Mouse (Mus musculus) liver (tissue): Measurements from ENCODE around the gene Glrx3.
"Not testable (repeated sequence)": the region's sequence is repeated elsewhere in the genome, so short reads cannot be mapped to it uniquely, and the experiment has no call there.

Experiments used
- DNase-seq: peaks from one replicate; pipeline ENCODE4 v3.0.0-alpha.2; 2020; ENCODE audit warnings: mixed read lengths

Gene Glrx3

DNA sequence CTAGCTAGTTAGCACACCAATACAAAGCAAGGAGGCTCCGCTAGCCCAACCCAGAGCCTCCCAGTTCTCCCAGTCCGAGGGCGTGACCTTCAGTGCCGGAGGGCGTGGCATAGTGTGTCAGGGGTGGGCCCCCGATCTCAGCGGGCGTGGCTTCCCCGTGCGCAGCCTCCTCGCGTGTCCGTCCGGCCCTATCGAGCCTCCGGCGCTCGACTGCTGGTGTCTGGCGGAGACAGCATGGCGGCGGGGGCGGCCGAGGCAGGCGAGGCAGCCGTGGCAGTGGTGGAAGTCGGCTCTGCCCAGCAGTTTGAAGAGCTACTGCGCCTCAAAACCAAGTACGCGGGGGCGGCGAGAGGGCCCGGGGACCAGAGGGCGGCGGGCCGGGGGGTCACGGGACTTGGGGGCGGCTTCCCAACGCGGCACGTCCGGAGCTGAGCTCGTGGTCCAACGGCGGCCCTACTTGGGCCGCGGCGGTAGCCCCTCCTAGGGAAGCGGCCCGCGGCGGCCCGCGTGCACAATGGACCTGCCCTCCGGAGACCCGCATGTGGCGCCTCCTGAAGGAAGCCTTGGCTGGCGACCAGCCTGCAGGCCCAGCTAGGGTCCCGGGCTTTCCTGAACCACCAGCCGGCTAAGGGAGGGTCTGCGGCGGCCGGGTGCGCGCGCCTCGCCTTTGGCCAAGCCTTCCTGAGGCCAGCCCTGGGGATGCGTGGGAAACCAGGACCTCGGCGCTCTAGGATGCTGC, at the start of gene Glrx3:
Gene Glrx3 (plus strand): TSS at position 175 of the 739 bp plus-strand sequence.
- peak; percentile 97 for DNase-seq

DNA sequence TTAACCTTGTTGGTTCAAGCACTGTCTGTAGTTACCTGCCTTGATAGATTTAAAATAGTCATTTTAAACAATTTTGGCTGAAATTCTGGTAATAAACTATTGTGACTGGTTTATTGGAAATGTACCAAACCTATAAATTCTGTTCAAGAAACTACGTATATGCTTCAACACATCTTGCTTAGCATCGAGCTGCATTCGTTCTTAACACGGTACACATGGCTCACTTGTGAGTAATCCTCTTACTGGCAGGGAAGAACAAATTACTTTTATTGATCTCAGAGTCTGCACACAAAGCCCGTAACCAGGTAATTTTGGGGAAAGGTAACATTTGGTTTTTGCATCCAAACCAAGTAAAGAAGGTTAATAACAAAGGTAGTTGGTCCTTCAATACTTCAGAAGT, 49.6 kb upstream of the Glrx3 start:
- DNase-seq: no peak

DNA sequence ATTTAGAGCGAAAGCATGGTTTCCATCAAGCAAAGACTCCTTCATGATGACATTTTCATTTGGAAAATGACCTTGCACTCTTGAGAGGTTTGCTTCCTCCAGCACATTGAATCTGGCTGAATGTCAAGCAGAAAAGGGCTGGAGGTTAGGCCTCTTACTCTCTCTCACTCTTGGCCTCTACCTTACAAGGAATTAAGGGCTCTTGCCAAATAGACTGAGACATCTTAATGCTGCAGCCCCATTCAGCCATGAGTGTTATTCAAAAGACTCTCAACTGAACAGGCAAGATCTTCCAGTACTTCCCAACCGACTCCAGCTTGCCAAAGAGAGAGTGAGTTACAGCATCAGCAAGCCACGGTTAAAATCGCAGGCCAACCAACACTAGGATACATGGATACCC, 42.0 kb upstream of the Glrx3 start:
- no peak for DNase-seq

DNA sequence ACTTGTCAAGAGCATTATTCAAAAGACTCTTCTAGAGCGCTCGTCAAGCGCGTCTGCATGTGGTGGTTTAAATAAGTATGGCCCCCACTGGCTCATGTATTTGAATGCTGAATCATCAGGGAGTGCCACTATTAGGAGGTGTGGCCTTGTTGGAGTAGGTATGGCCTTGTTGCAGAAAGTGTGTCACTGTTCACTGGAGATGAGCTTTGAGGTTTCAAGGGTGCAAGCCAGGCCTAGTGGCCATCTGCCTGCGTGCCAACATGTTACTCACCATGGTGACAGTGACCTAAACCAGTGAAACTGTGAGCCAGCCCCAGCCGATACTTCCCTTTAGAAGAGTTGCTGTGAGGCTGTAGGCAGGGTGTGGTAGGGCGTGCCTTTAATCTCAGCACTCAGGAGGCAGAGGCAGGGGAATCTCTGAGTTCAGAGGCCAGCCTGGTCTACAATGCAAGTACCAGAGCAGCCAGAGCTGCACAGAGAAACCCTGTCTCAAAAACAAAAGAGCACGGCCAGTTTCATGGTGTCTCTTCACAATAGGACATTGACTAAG, 40.0 kb upstream of the Glrx3 start:
- DNase-seq: no peak

DNA sequence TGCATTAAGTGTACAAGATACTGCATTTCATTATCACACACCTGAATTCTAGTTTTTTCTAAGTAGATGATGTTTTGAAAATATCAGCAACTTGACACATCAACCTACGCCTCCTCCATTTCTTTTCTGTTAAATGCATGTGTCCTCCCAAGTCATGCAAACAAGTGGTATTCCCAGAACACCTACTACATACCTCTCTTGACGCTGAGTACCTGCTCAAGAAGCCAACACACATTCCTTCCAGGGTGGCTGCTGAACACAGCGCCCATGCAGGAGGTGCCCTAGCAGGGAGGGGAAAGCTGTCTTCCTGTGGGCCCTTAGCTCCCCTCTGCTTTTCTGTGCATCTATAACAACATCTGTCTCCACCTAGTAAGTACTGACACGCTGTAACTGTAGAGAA, 38.4 kb upstream of the Glrx3 start:
- no peak for DNase-seq

DNA sequence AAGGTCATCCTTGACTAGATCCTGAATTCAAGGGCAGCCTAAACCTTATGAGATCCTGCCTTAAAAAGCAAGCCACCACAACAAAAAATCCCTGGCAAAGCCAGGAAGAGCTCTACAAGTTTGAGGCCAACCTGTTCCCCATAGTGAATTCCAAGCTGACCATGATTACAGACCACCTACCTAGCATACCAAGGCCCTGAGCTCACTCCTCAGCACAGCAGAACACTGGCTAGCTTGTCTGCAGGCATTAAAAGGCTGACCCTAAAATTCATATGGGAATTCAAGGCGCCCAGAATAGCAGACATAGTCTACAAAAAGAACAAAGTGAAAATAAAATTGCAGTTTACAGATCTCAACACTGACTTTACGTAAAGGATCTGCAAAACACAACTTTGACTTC, 33.3 kb upstream of the Glrx3 start:
- no peak for DNase-seq

DNA sequence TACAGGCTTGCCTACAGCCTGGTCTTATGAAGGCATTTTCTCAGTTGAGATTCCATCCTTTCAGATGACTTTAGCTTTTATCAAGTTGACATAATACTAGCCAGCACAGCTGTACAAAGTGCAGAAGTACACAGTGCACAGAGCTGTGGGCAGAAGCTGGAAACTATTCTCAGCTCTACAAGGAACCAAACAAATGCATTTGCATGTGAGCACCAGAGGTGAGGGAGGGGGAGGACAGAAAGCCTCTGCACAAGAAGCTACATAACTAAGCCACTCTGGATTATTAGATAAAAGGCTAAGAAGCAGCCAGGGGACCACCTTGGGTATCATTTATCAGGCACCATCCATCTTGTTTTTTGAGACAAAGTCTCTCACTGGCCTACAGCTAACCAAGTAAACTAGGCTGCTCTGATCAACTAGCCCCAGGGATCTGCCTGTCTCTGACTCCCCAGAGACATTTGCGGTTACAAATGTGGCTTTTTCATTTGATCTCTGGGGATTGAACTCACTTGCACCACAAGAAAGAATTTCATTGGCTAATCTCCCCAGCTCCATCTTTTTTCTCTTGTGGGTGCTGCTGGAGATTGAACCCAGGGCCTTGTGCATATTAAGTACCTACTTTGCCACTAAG, 29.9 kb upstream of the Glrx3 start:
- no peak for DNase-seq

DNA sequence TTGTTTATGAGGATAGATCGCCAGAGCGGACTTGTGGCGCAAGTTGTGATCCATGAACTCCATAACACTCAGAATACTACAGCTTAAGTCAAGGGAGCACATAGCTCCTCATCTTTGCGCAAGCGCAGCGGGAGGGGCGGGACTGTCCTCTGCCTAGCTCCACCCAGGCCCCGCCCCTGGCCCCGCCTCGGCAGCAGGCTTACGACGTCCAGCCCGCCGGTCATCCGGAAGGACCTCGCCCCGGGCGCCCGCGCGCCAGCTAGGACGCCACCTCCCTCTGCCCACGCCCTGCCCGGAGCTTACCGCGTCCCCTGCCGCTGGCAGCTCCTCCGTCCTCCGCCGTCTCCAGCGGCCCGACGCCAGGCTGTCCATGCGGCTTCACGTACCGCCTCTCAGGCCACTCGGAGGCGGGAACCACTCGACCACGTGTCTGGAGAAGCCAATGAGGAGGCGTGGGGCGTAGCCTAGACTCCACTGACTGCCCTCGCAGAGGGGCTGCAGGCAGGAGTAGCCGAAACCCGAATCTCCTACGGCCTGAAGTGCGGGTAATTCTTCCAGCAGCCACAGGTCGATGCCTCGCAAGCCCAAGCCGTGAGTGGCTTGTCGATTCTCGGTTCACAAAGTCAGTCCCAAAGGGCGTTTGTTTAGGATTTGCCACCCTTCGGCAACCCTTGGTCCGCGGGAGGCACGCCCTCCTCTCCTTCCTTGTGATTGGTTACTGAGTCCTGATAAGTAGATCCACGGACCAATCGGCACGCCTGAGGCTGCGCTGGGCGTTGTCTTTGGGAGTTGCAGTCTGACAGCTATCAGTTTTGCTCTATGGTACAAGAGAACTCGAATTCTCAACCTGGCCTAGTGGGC, 26.8 kb upstream of the Glrx3 start, which contains the start of gene 9430038I01Rik:
Gene 9430038I01Rik (minus strand): TSS at position 426 of the 861 bp plus-strand sequence.
- DNase-seq: peak; percentile 96

DNA sequence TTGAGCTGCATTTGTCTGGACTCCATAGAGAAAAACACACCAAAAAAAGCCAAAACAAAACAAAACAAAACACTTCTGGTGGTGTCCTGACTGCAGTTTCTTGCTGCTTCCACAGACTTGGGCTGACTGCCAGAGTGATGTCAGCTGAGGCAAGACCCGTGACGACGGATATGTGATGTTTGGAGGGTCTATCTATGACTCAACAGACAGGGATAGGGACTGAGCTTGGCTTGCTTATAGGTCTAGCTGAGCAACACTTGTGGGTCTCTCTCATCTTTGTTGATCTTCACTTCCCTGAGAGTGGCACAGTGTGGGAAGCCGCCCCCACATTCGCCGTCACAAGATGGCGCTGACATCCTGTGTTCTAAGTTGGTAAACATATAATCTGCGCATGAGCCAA, 22.7 kb upstream of the Glrx3 start:
- no peak for DNase-seq

DNA sequence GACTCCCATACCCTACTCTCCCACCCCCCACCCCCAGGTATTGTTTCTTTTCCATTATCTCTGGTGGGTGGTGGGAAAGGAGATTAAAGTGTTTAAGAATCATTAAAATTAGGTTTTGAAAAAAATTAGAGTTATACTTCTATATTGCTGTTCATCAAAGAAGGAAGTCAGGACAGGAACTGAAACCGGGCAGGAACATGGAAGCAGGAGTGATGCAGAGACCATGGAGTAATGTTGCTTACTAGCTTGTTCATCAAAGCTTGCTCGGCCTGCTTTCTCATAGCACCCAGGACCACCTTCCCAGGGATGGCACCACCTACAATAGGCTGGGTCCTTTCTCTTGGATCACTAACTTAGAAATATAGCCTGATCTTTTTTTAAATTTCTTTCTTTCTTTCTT, 16.9 kb upstream of the Glrx3 start:
- no peak for DNase-seq

DNA sequence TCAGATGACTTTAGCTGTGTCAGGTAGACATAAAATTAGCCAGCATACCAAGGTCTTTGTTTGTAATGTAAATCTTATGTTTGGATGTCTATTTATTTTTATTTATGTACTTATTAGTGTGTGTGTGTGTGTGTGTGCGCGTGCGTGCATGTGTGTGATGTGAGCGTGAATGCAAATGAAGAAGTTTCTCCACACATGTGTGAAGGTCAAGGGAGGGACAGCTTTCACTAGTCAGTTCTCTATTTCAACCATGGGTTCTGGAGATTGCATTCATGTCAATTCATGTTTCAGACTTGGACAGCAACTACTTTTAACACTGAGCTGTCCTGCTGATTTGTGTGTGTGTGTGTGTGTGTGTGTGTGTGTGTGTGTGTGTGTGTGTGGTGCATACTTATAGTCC, 16.2 kb upstream of the Glrx3 start:
- DNase-seq: no peak

DNA sequence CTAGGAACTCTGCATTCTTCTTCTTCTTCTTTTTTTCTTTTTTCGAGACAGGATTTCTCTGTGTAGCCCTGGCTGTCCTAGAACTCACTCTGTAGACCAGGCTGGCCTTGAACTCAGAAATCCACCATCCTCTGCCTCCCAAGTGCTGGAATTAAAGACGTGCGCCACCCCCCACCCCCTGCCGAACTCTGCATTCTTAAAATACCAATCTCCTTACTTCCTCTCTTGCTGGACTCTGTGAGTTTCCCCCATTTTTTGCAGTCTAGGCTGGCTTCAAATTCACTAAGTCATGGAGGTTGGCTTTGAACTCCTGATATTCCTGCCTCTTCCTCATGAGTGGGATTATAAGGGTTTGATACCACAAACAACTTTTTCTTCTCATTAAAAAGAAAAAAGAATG, 10.7 kb upstream of the Glrx3 start:
- DNase-seq: no peak

DNA sequence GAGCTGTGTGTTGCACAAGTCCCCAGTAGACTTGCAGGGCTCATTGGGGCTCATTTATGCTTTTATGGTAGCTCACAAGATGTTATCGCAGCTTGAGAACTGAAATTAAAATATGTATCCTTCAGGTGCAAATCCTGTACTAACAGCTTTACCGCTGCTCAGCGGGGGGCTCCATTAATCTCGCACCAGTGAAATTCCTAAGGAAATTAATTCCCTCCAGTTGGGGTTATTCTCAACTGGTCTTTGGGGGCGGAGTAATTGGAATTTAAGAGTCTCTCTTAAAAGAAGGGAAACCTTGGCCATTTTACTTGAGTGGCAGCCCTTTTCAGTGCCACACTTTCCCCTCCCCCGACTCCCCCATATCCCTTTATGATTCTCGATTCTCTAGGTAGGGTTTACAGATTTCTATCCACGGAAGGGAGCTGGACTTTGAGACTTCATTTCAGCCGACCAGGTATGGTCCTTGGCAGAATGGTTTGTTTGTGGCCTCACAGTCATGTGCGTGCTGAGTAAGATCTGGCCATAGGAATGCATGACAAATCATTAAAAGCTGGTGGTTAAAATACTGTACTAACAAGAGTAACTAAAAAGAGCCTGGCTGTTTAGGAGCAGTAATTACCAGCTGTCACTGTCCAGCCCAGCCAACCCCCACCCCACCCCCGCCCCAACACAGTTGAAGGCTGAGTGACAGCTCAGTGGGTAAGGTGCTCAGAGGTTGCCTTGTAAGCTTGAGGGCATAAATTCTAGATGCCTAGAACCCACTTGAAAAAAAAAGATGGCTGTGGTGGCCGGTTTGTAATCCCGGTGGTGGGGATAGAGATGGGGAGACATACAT, 5.4 kb upstream of the Glrx3 start:
- no peak for DNase-seq

DNA sequence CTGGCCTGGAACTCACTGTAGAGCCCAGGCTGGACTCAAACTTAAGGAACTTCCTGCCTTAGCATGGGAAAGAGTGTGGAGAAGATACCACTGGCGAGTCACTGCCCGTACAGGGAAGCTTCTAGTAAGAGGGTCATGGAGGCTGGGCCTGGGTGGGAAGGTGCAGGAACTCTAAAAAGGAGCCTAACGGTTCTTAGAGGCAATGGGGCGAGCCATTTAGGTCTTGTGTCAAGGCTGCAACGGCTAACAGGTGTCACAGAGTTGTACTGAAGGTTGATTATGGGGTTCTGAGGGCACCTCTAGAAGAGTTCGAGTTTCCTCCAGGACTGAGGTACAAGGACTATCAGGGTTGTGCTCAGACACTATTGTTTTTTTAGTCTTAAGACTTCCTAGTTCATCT, 513 bp upstream of the Glrx3 start:
- DNase-seq: no peak

DNA sequence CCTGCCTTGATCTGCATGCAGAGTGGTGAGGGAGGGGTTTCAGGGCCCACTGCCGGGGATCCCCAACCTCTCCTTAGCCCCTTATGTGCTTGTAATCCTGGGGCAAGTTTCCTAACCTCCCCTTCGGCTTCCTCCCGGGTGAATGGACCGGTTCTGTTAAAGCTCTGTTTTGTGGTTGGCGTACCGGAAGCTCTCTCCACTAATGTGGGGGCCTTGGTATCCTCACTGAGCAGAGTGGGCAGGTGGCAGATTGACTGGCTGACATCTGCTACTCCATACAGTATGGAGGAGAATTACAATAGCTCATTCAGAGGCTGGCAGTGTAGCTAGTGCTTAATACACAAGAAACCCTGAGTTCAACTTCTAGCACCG, 751 bp downstream of the Glrx3 start:
- no peak for DNase-seq

DNA sequence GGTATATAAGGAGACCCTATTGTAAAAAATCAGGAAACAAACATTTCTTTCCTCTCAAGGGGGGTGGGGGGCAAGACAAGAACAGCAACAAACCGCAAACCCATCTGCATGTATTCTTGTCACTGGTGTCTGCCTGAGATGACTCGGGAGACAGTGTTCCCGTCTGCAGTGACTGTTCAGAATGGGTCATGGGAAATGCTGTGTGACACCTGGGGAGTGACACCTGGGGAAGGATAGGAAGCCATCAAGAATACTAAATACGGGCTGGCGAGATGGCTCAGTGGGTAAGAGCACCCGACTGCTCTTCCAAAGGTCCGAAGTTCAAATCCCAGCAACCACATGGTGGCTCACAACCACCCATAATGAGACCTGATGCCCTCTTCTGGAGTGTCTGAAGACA, 1.5 kb downstream of the Glrx3 start:
- DNase-seq: not testable (repeated sequence)

DNA sequence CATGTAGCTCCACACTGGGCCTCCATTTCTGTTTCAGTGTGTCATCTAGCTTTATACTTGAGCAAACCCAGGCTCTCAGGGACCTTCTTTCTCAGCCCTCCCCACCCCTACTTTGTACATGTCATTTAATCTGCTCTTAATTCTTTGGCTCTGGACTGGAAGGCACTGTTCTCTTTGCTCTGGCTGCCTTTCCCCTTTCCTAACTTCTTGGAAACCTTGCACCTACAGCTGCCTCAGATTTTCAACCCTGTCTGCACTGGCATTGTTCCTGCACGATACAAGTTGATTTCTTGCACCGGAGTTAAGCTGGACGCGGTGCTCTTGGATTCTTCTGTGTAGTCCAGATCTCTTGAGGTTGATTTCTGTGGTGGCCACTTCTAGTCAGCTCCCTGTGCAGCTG, 5.5 kb downstream of the Glrx3 start:
- DNase-seq: no peak

DNA sequence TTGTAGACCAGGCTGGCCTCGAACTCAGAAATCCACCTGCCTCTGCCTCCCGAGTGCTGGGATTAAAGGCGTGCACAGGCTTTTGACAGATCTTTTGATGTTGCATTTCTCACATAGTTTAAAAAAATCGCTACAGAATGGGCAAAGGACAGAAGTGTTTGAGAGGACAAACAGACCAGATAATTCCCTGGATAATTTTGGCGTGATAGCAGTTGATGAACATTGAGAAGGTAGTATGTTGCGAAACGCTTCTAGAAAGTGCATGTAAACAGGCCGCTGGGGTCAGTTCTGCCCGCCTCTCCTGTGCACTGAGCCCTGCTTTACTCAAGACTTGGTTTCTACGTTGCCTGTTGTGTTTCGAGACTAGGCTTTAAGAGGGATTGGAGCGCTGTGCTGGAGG, 7.9 kb downstream of the Glrx3 start:
- DNase-seq: no peak

DNA sequence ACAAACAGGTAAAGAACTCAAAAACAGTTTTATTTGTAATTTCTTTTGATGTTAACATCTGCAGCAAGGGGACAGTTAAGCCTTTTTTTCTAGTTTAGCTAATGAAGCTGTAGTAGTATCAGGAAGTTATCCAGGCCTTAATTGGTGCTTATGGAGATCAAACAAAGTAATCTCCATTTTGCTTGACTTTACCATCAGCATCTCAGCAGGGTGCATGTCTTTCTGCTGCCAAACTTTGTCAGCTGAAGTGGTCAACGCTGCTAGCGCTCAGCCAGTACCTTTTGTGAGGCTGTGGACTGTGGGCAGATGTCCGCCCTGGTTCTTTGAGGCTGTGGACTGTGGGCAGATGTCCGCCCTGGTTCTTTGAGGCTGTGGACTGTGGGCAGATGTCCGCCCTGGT, 24.0 kb downstream of the Glrx3 start:
- DNase-seq: no peak

DNA sequence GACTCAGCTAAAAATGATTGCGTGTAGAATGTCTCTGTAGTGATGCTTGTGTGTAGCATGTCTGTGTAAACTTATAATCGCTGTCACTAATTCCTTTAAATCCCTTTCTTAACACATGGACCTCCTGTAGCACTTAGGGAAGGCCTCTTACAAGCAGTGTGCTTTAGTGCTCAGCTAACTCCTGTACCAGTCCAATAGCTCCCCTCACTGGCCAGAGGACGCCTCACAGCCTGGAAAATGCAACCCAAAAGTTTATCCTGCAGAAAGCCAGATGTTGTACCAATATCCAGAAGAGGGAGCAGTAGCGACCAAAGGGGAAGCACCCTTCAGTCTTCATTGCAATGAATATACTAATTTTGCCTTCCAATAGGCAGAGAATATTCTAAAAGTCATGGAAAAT, 30.8 kb downstream of the Glrx3 start:
- no peak for DNase-seq

DNA sequence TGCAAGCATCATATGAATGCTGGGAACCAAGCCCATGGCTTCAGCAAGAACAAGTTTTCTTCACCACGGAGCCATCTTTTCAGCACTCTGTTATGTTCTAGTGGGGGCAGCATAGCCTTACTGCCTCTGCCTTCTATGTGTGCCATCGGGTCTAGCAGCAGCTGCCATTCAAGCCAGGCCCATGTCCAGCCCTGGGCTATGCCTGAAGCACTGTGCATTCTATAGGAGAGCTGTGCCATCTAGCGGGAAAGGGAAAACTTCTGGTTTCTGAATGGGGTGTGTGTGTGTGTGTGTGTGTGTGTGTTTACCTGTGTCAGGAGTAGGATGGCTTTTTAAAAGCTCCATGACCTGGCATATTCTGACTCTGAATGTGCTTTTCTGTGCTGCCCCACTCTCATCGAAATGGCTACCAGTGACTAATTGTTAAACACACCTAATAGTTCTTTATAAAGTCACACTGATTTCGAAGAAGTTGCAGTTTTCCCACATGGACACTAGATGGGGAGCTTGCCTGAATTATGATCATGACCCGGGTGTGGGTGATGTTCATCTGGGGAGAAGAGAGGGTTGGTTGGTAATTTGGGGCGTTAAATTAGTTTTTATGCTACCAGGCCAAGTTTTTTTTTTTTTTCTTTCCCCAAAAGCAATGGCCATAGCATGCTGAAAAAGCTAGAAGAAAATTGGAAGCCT, 34.2 kb downstream of the Glrx3 start:
- no peak for DNase-seq

DNA sequence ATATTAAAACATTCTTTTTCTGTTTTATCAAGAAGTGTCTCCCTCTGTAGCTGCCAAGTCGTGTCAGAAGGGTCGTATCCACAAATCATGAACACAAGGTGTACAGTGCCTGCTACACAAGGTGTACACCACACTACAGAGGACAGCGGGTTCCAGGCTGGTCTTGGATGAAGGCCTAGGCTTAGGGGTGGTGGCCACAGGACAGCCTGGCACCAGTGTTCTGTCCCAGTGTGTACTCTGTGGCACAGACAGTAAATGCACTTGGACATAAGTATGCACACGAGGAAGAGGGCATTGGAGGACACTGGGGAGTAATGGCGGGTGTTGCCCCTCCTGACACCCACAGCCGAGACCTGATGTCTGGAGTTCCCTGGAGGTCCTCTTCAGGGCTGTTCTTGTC, 34.7 kb downstream of the Glrx3 start:
- DNase-seq: no peak
